Mouse (Mus musculus) CH12.LX (cell line): ENCODE measurements at regions not wholly inside any gene's neighbourhood (a gene's known extent, or its start where the extent isn't known, plus 50 kb on each side); places are given as distances from the start of the nearest gene placed in this dataset.

ENCODE experiments used
- GABPA ChIP-seq: IDR thresholded peaks from 2 replicates; pipeline ENCODE4 v1.6.1; 2012; ENCODE audit warnings: low read depth, low read length, improper control_type of control experiment, inconsistent platforms; ENCODE audit not compliant: insufficient replicate concordance
- HCFC1 ChIP-seq: IDR thresholded peaks from 2 replicates; pipeline ENCODE4 v1.6.1; 2012; ENCODE audit warnings: low read depth, mild to moderate bottlenecking, inconsistent platforms, low read length, improper control_type of control experiment

GRCm38 (mm10) chr11:32952271-32952670, 127.9 kb upstream of the Smim23 start:
- no peak for TF ChIP-seq HCFC1
- no peak for TF ChIP-seq GABPA
